Mouse (Mus musculus) hindbrain, embryonic 13.5 days (tissue): ENCODE measurements at regions not wholly inside any gene's neighbourhood (a gene's known extent, or its start where the extent isn't known, plus 50 kb on each side); places are given as distances from the start of the nearest gene placed in this dataset.

Experiments used
- ATAC-seq: fragments of 200-750 bp; cut with Nextera tagmentation; 2 replicates; pipeline ENCODE4 v1.8.0; 2017; ENCODE audit warnings: moderate TSS enrichment; ENCODE audit not compliant: low FRiP score
- H3K27ac ChIP-seq: fragments of 300-500 bp; sonication (generic); 2 replicates; pipeline ENCODE4 v1.5.1; 2015; ENCODE audit warnings: inconsistent platforms, mild to moderate bottlenecking, moderate library complexity
- H3K27me3 ChIP-seq: fragments of 300-500 bp; sonication (generic); 2 replicates; pipeline ENCODE4 v1.6.1; 2015; ENCODE audit warnings: mild to moderate bottlenecking, inconsistent platforms
- H3K36me3 ChIP-seq: fragments of 300-500 bp; sonication (generic); 2 replicates; pipeline ENCODE4 v1.6.1; 2015; ENCODE audit warnings: mild to moderate bottlenecking, inconsistent platforms
- H3K4me1 ChIP-seq: fragments of 300-500 bp; sonication (generic); replicated peaks from 2 replicates; pipeline ENCODE4 v1.6.1; 2015; ENCODE audit warnings: inconsistent platforms
- H3K4me2 ChIP-seq: fragments of 300-500 bp; sonication (generic); 2 replicates; pipeline ENCODE4 v1.6.1; 2015; ENCODE audit warnings: inconsistent platforms, mild to moderate bottlenecking, moderate library complexity
- H3K4me3 ChIP-seq: fragments of 300-500 bp; sonication (generic); 2 replicates; pipeline ENCODE4 v1.5.1; 2015; ENCODE audit warnings: mild to moderate bottlenecking, inconsistent platforms
- H3K9ac ChIP-seq: fragments of 300-500 bp; sonication (generic); 2 replicates; pipeline ENCODE4 v1.6.1; 2015; ENCODE audit warnings: mild to moderate bottlenecking, inconsistent platforms
- H3K9me3 ChIP-seq: fragments of 300-500 bp; sonication (generic); 2 replicates; pipeline ENCODE4 v1.6.1; 2016; ENCODE audit warnings: inconsistent platforms
- WGBS: fragments of 180-500 bp; shearing (Covaris S2); methylation state at CpG from one replicate; pipeline ENCODE4 v1.1.7; 2015; 5-methylcytosine and 5-hydroxymethylcytosine counted together

GRCm38 (mm10) chr4:33552856-33553255 lies 242.7 kb downstream of the Rngtt start:
- H3K9me3 ChIP-seq = no peaks in the 10 kb centered on the region
- 63% methylated on average over 9 of the region's 9 CpGs for WGBS
- H3K4me2 ChIP-seq = no peak overlapping the region
- peaks cover 42% of the 10 kb centered on the region for H3K4me1 ChIP-seq
- no peak overlapping the region; the same call in 1 of the 2 replicates for H3K27ac ChIP-seq
- no peak overlapping the region for H3K4me3 ChIP-seq
- no peak overlapping the region for H3K9ac ChIP-seq
- no peaks in the 10 kb centered on the region for H3K36me3 ChIP-seq
- ATAC-seq = no peak
- H3K27me3 ChIP-seq = peaks cover 20% of the 10 kb centered on the region

- H3K9me3 ChIP-seq = no peaks in the 10 kb centered on the region
- no peaks in the 10 kb centered on the region for H3K36me3 ChIP-seq
- no peak overlapping the region for H3K4me2 ChIP-seq
- 42% methylated on average over 6 of the region's 6 CpGs for WGBS
- H3K4me3 ChIP-seq = no peak overlapping the region
- peaks cover 35% of the 10 kb centered on the region for H3K4me1 ChIP-seq
- no peak overlapping the region for H3K27ac ChIP-seq
- H3K9ac ChIP-seq = no peak overlapping the region
- ATAC-seq = no peak
- H3K27me3 ChIP-seq = peaks cover 20% of the 10 kb centered on the region
These were observed 244.5 kb downstream of the Rngtt start for GRCm38 (mm10) chr4:33554606-33555005.

GRCm38 (mm10) chr4:33555231-33555933 lies 245.3 kb downstream of the Rngtt start:
- Histone ChIP-seq H3K4me1 (peaks cover 27% of the 10 kb centered on the region), H3K4me3 (no peak overlapping the region), H3K4me2 (peak overlapping the region; percentile 33; the same call in 1 of the 2 replicates), H3K36me3 (no peaks in the 10 kb centered on the region), H3K9me3 (no peaks in the 10 kb centered on the region), H3K27me3 (peaks cover 20% of the 10 kb centered on the region), H3K9ac (no peak overlapping the region), H3K27ac (no peak overlapping the region)
- WGBS = 4% methylated on average over 14 of the region's 14 CpGs
- ATAC-seq = no peak

GRCm38 (mm10) chr4:33555966-33556365 lies 245.9 kb downstream of the Rngtt start:
- Histone ChIP-seq H3K4me1 (peaks cover 27% of the 10 kb centered on the region), H3K27ac (no peak overlapping the region), H3K4me3 (no peak overlapping the region), H3K9ac (no peak overlapping the region), H3K36me3 (no peaks in the 10 kb centered on the region), H3K4me2 (peak overlapping the region; percentile 33), H3K9me3 (no peaks in the 10 kb centered on the region), H3K27me3 (peaks cover 20% of the 10 kb centered on the region)
- WGBS = 12% methylated on average over 12 of the region's 12 CpGs
- no peak for ATAC-seq

- no peak overlapping the region for H3K9ac ChIP-seq
- WGBS = 79% methylated on average over 12 of the region's 12 CpGs
- no peak for ATAC-seq
These were observed 246.8 kb downstream of the Rngtt start for GRCm38 (mm10) chr4:33556661-33557540.

GRCm38 (mm10) chr4:33570274-33570673 lies 260.2 kb downstream of the Rngtt start:
- no peak for ATAC-seq

More at GRCm38 (mm10) chr4:33556661-33557540, 246.8 kb downstream of the Rngtt start:
- Histone ChIP-seq H3K4me1 (peaks cover 27% of the 10 kb centered on the region), H3K27ac (no peak overlapping the region), H3K36me3 (no peaks in the 10 kb centered on the region), H3K4me2 (no peak overlapping the region), H3K9me3 (no peaks in the 10 kb centered on the region), H3K27me3 (peaks cover 16% of the 10 kb centered on the region), H3K4me3 (no peak overlapping the region)

GRCm38 (mm10) chr4:33571351-33571750 lies 261.2 kb downstream of the Rngtt start:
- Histone ChIP-seq H3K9ac (no peak overlapping the region), H3K4me3 (no peak overlapping the region), H3K27me3 (no peaks in the 10 kb centered on the region), H3K4me1 (0 out of 2 replicates have a peak, but pooled peaks cover 5% of the 10 kb centered on the region), H3K36me3 (no peaks in the 10 kb centered on the region), H3K4me2 (no peak overlapping the region), H3K27ac (no peak overlapping the region), H3K9me3 (no peaks in the 10 kb centered on the region)
- no peak for ATAC-seq
- whole genome bisulfite sequencing = 51% methylated on average over 6 of the region's 6 CpGs

More at GRCm38 (mm10) chr4:33570274-33570673, 260.2 kb downstream of the Rngtt start:
- H3K27me3 ChIP-seq = no peaks in the 10 kb centered on the region
- 82% methylated on average over 5 of the region's 5 CpGs for WGBS
- H3K4me2 ChIP-seq = no peak overlapping the region
- H3K27ac ChIP-seq = no peak overlapping the region
- H3K9me3 ChIP-seq = no peaks in the 10 kb centered on the region
- H3K4me3 ChIP-seq = no peak overlapping the region
- H3K36me3 ChIP-seq = no peaks in the 10 kb centered on the region
- H3K4me1 ChIP-seq = 0 out of 2 replicates have a peak, but pooled peaks cover 5% of the 10 kb centered on the region
- H3K9ac ChIP-seq = no peak overlapping the region

GRCm38 (mm10) chr4:33577631-33578030 lies 267.5 kb downstream of the Rngtt start:
- WGBS = 94% methylated on average over 6 of the region's 6 CpGs

GRCm38 (mm10) chr4:33580491-33580890 lies 270.4 kb downstream of the Rngtt start:
- H3K36me3 ChIP-seq = no peaks in the 10 kb centered on the region
- H3K4me2 ChIP-seq = no peak overlapping the region
- no peak overlapping the region for H3K27ac ChIP-seq
- no peak overlapping the region for H3K4me3 ChIP-seq
- ATAC-seq = no peak
- H3K4me1 ChIP-seq = no peaks in the 10 kb centered on the region
- WGBS = 87% methylated on average over 8 of the region's 8 CpGs
- peaks cover 10% of the 10 kb centered on the region; the same call in 1 of the 2 replicates for H3K9me3 ChIP-seq
- no peak overlapping the region for H3K9ac ChIP-seq
- no peaks in the 10 kb centered on the region; the same call in 1 of the 2 replicates for H3K27me3 ChIP-seq

More at GRCm38 (mm10) chr4:33577631-33578030, 267.5 kb downstream of the Rngtt start:
- Histone ChIP-seq H3K4me2 (no peak overlapping the region), H3K27ac (no peak overlapping the region), H3K4me3 (no peak overlapping the region), H3K4me1 (no peaks in the 10 kb centered on the region), H3K9me3 (peaks cover 10% of the 10 kb centered on the region; the same call in 1 of the 2 replicates), H3K36me3 (no peaks in the 10 kb centered on the region), H3K27me3 (no peaks in the 10 kb centered on the region; the same call in 1 of the 2 replicates), H3K9ac (no peak overlapping the region)
- no peak for ATAC-seq

GRCm38 (mm10) chr4:33581180-33581591 lies 271.1 kb downstream of the Rngtt start:
- no peak overlapping the region for H3K27ac ChIP-seq
- no peak for ATAC-seq
- 69% methylated on average over 15 of the region's 15 CpGs for WGBS
- H3K9ac ChIP-seq = no peak overlapping the region
- peaks cover 6% of the 10 kb centered on the region for H3K4me1 ChIP-seq
- no peak overlapping the region for H3K4me2 ChIP-seq
- peaks cover 10% of the 10 kb centered on the region; the same call in 1 of the 2 replicates for H3K9me3 ChIP-seq
- H3K27me3 ChIP-seq = no peaks in the 10 kb centered on the region; the same call in 1 of the 2 replicates
- no peaks in the 10 kb centered on the region for H3K36me3 ChIP-seq
- no peak overlapping the region for H3K4me3 ChIP-seq

GRCm38 (mm10) chr4:33581766-33582525 lies 271.8 kb downstream of the Rngtt start:
- Histone ChIP-seq H3K9me3 (peaks cover 10% of the 10 kb centered on the region; the same call in 1 of the 2 replicates), H3K4me2 (no peak overlapping the region), H3K36me3 (no peaks in the 10 kb centered on the region), H3K9ac (no peak overlapping the region), H3K4me1 (peaks cover 13% of the 10 kb centered on the region), H3K27ac (no peak overlapping the region), H3K27me3 (no peaks in the 10 kb centered on the region; the same call in 1 of the 2 replicates), H3K4me3 (no peak overlapping the region)
- no peak for ATAC-seq
- WGBS = 76% methylated on average over 17 of the region's 17 CpGs
